Mouse (Mus musculus): ENCODE data around the gene Chpf.
A peak's percentile ranks its signal among the peaks of the same experiment; 100 is the strongest.

GRCm38 (mm10) chr1:75445751-75446611 is 33.1 kb downstream of the Chpf start:
- TF ChIP-seq CTCF (IDR thresholded peaks at IDR 0.05): peak; percentile 94
- TF ChIP-seq EP300 (IDR thresholded peaks at IDR 0.05): no peak
